Mouse (Mus musculus): ENCODE measurements around the gene Ccl11. TPM values are rescaled to one million over a fixed set of nuclear protein-coding genes. Genes with fewer than 3 reads are reported as not detected.

The Ccl11 gene
- not detected in 2 replicates for polyA plus RNA-seq (2014; fragmentation: Nextera tagmentation; extraction: Ambion mirVana)

- DNase-seq (ENCODE audit: low spot score) (no peak), ATAC-seq (ENCODE audit: insufficient number of reproducible peaks, low FRiP score, low TSS enrichment, low read depth) (no peak)
- Histone ChIP-seq H3K27ac (replicated peaks; ENCODE audit: low read depth, low read length) (no peak within 1 kb of the TSS), H3K9ac (ENCODE audit: low read length) (no peak within 1 kb of the TSS), H3K4me3 (ENCODE audit: low read depth, low read length) (no peak within 1 kb of the TSS), H3K9me3 (ENCODE audit: control insufficient read depth, low read length) (no peaks in the 10 kb centered on the region), H3K4me1 (ENCODE audit: control insufficient read depth, insufficient read depth, low read length) (no peaks in the 10 kb centered on the region), H3K4me2 (ENCODE audit: low read depth, severe bottlenecking) (no peak within 1 kb of the TSS), H3K36me3 (ENCODE audit: control insufficient read depth, insufficient read depth, low read length) (no peaks in the 10 kb centered on the region), H3K27me3 (ENCODE audit: control insufficient read depth, insufficient read depth, low read length) (no peaks in the 10 kb centered on the region)
- 80% methylated on average over 6 of the region's 6 CpGs for WGBS
These were observed at the start of gene Ccl11 for GRCm38 (mm10) chr11:82057646-82058045. TSS of gene Ccl11 (plus strand) at chr11:82057823.

GRCm38 (mm10) chr11:82010115-82010514, 47.5 kb upstream of the Ccl11 start:
- no peak for ATAC-seq (ENCODE audit: insufficient number of reproducible peaks, low FRiP score, low TSS enrichment, low read depth)

DNA sequence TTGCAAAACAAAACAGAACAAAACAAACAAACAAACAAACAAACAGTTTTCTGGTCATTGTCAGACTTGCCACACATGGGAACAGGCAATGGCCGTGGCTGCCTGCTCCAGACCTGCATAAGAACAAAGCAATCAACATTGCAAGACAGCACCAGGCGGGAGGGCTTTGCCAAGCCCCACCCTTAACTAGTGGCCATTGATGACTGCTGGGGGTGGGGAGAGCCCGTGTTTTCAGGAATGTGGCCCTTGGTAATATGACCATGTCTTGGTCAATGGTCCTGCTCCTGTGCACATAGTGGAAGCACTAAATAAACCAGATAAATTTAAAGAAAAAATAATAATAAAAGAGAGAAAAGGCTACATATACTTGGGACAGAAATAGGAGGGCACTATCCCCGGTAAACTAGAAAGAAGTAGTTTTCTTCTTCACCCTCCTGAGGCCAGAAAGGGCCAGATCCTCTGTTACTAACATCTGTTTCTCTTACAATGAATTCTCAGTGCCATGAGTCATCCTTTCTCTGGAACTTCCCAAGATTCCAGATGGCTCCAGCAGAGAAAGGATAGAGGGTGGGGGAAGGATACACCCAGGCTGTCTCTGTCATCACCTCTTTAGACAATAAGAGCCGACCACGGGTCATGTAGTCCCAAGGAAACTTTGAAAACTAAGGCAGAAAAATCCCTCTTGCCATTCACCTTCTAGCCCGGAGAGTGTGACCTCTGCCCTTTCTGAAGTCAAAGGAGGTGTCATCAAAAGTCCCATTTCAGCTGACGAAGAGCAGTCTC, 46.0 kb upstream of the Ccl11 start:
- WGBS, result 56% methylated on average over 8 of the region's 8 CpGs
- H3K4me3 ChIP-seq (ENCODE audit: low read depth, low read length), result no peak overlapping the region
- H3K36me3 ChIP-seq (ENCODE audit: control insufficient read depth, insufficient read depth, low read length), result no peaks in the 10 kb centered on the region
- DNase-seq (ENCODE audit: low spot score) (no peak), ATAC-seq (ENCODE audit: insufficient number of reproducible peaks, low FRiP score, low TSS enrichment, low read depth) (no peak)
- no peaks in the 10 kb centered on the region for H3K9me3 ChIP-seq (ENCODE audit: control insufficient read depth, low read length)
- no peaks in the 10 kb centered on the region for H3K4me1 ChIP-seq (ENCODE audit: control insufficient read depth, insufficient read depth, low read length)
- no peak overlapping the region for H3K9ac ChIP-seq (ENCODE audit: low read length)
- no peak overlapping the region for H3K27ac ChIP-seq (replicated peaks; ENCODE audit: low read depth, low read length)
- no peak overlapping the region for H3K4me2 ChIP-seq (ENCODE audit: low read depth, severe bottlenecking)
- H3K27me3 ChIP-seq (ENCODE audit: control insufficient read depth, insufficient read depth, low read length), result no peaks in the 10 kb centered on the region

More at GRCm38 (mm10) chr11:82010115-82010514, 47.5 kb upstream of the Ccl11 start:
- no peaks in the 10 kb centered on the region for H3K27me3 ChIP-seq (ENCODE audit: control insufficient read depth, insufficient read depth, low read length)
- no peaks in the 10 kb centered on the region for H3K4me1 ChIP-seq (ENCODE audit: control insufficient read depth, insufficient read depth, low read length)
- DNase-seq (ENCODE audit: low spot score), result no peak
- H3K27ac ChIP-seq (replicated peaks; ENCODE audit: low read depth, low read length), result no peak overlapping the region
- 97% methylated on average over 3 of the region's 3 CpGs for WGBS
- no peak overlapping the region for H3K4me3 ChIP-seq (ENCODE audit: low read depth, low read length)
- H3K36me3 ChIP-seq (ENCODE audit: control insufficient read depth, insufficient read depth, low read length), result no peaks in the 10 kb centered on the region
- H3K9me3 ChIP-seq (ENCODE audit: control insufficient read depth, low read length), result no peaks in the 10 kb centered on the region
- H3K9ac ChIP-seq (ENCODE audit: low read length), result no peak overlapping the region
- no peak overlapping the region for H3K4me2 ChIP-seq (ENCODE audit: low read depth, severe bottlenecking)

GRCm38 (mm10) chr11:82013756-82014155, 43.9 kb upstream of the Ccl11 start:
- Histone ChIP-seq H3K36me3 (ENCODE audit: control insufficient read depth, insufficient read depth, low read length) (no peaks in the 10 kb centered on the region), H3K4me2 (ENCODE audit: low read depth, severe bottlenecking) (no peak overlapping the region), H3K4me1 (ENCODE audit: control insufficient read depth, insufficient read depth, low read length) (no peaks in the 10 kb centered on the region), H3K9me3 (ENCODE audit: control insufficient read depth, low read length) (no peaks in the 10 kb centered on the region), H3K27me3 (ENCODE audit: control insufficient read depth, insufficient read depth, low read length) (no peaks in the 10 kb centered on the region), H3K9ac (ENCODE audit: low read length) (no peak overlapping the region), H3K27ac (replicated peaks; ENCODE audit: low read depth, low read length) (no peak overlapping the region), H3K4me3 (ENCODE audit: low read depth, low read length) (no peak overlapping the region)
- DNase-seq (ENCODE audit: low spot score), result no peak
- WGBS, result 28% methylated on average over 1 of the region's 1 CpGs
- ATAC-seq (ENCODE audit: insufficient number of reproducible peaks, low FRiP score, low TSS enrichment, low read depth), result no peak

- H3K4me1 ChIP-seq (ENCODE audit: control insufficient read depth, insufficient read depth, low read length), result no peaks in the 10 kb centered on the region
- DNase-seq (ENCODE audit: low spot score) (no peak), ATAC-seq (ENCODE audit: insufficient number of reproducible peaks, low FRiP score, low TSS enrichment, low read depth) (no peak)
- no peak overlapping the region for H3K4me3 ChIP-seq (ENCODE audit: low read depth, low read length)
- H3K9me3 ChIP-seq (ENCODE audit: control insufficient read depth, low read length), result no peaks in the 10 kb centered on the region
- H3K36me3 ChIP-seq (ENCODE audit: control insufficient read depth, insufficient read depth, low read length), result no peaks in the 10 kb centered on the region
- H3K27ac ChIP-seq (replicated peaks; ENCODE audit: low read depth, low read length), result no peak overlapping the region
- WGBS, result 62% methylated on average over 2 of the region's 2 CpGs
- no peak overlapping the region for H3K9ac ChIP-seq (ENCODE audit: low read length)
- no peak overlapping the region for H3K4me2 ChIP-seq (ENCODE audit: low read depth, severe bottlenecking)
- no peaks in the 10 kb centered on the region for H3K27me3 ChIP-seq (ENCODE audit: control insufficient read depth, insufficient read depth, low read length)
These were observed 42.6 kb upstream of the Ccl11 start for GRCm38 (mm10) chr11:82015066-82015465.

DNA sequence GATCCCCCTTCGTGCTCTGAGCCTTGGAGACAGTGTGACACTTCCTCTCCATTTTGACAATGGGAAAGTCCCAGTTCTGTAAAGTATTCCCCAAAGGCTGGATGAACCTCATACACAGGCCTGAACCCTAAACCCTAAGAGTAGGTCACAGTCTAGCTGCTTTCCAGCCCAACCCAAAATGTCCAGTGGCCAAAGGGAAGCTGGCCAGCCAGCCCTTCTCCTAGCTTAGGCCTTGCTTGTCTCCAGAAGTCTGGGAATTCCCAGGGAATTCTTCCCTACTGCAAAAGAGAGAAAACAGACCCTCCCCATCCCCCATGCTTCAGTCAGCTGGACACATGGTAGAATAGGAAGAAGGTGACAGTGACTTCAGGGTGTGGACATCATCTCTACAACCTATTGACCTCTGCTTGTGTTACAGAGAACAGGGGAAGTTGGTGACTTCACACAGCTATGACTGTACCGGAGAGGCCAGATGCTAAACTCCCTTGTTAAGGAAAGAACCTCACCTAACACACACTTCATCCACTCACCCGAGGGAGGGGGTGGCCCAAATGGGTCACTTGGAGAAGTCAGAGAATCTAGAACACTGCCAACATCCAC, 41.3 kb upstream of the Ccl11 start:
- H3K27ac ChIP-seq (replicated peaks; ENCODE audit: low read depth, low read length), result no peak overlapping the region

DNA sequence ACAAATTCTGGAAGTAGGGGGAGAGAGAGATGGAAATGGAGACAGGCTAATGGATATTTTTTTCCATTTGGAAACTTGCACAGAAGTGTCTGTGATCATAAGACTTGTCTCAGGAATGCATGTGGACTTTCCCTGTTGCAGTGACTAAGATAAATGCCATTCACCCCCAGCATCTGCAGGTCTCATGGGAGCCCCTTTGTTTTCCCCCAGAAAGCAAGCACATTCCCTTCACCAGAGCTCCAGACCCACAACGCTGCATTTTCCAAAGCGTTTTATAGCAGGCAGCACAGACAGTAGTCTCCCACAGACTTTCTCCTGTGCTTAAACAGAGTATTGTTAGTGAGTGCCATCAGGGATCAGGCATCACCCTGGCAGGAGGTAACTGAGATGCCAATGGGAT, 38.2 kb upstream of the Ccl11 start:
- H3K27me3 ChIP-seq (ENCODE audit: control insufficient read depth, insufficient read depth, low read length), result no peaks in the 10 kb centered on the region
- H3K4me2 ChIP-seq (ENCODE audit: low read depth, severe bottlenecking), result no peak overlapping the region
- H3K27ac ChIP-seq (replicated peaks; ENCODE audit: low read depth, low read length), result no peak overlapping the region
- DNase-seq (ENCODE audit: low spot score), result no peak
- ATAC-seq (ENCODE audit: insufficient number of reproducible peaks, low FRiP score, low TSS enrichment, low read depth), result no peak
- H3K36me3 ChIP-seq (ENCODE audit: control insufficient read depth, insufficient read depth, low read length), result no peaks in the 10 kb centered on the region
- H3K4me1 ChIP-seq (ENCODE audit: control insufficient read depth, insufficient read depth, low read length), result no peaks in the 10 kb centered on the region
- no peak overlapping the region for H3K9ac ChIP-seq (ENCODE audit: low read length)
- 58% methylated on average over 2 of the region's 2 CpGs for whole genome bisulfite sequencing
- H3K4me3 ChIP-seq (ENCODE audit: low read depth, low read length), result no peak overlapping the region
- no peaks in the 10 kb centered on the region for H3K9me3 ChIP-seq (ENCODE audit: control insufficient read depth, low read length)

More for the DNA sequence above, 41.3 kb upstream of the Ccl11 start:
- ATAC-seq (ENCODE audit: insufficient number of reproducible peaks, low FRiP score, low TSS enrichment, low read depth) (no peak), DNase-seq (ENCODE audit: low spot score) (no peak)
- Histone ChIP-seq H3K27me3 (ENCODE audit: control insufficient read depth, insufficient read depth, low read length) (no peaks in the 10 kb centered on the region), H3K4me3 (ENCODE audit: low read depth, low read length) (no peak overlapping the region), H3K9me3 (ENCODE audit: control insufficient read depth, low read length) (no peaks in the 10 kb centered on the region), H3K9ac (ENCODE audit: low read length) (no peak overlapping the region), H3K4me1 (ENCODE audit: control insufficient read depth, insufficient read depth, low read length) (no peaks in the 10 kb centered on the region), H3K36me3 (ENCODE audit: control insufficient read depth, insufficient read depth, low read length) (no peaks in the 10 kb centered on the region), H3K4me2 (ENCODE audit: low read depth, severe bottlenecking) (no peak overlapping the region)
- WGBS, result 80% methylated on average over 3 of the region's 3 CpGs

GRCm38 (mm10) chr11:82019793-82020192, 37.8 kb upstream of the Ccl11 start:
- Histone ChIP-seq H3K36me3 (ENCODE audit: control insufficient read depth, insufficient read depth, low read length) (no peaks in the 10 kb centered on the region), H3K27ac (replicated peaks; ENCODE audit: low read depth, low read length) (no peak overlapping the region), H3K4me1 (ENCODE audit: control insufficient read depth, insufficient read depth, low read length) (no peaks in the 10 kb centered on the region), H3K27me3 (ENCODE audit: control insufficient read depth, insufficient read depth, low read length) (no peaks in the 10 kb centered on the region), H3K4me3 (ENCODE audit: low read depth, low read length) (no peak overlapping the region), H3K9ac (ENCODE audit: low read length) (no peak overlapping the region), H3K4me2 (ENCODE audit: low read depth, severe bottlenecking) (no peak overlapping the region), H3K9me3 (ENCODE audit: control insufficient read depth, low read length) (no peaks in the 10 kb centered on the region)
- ATAC-seq (ENCODE audit: insufficient number of reproducible peaks, low FRiP score, low TSS enrichment, low read depth), result no peak
- no peak for DNase-seq (ENCODE audit: low spot score)
